Mouse (Mus musculus) liver (tissue): ENCODE data around the gene Fas.
A peak's percentile ranks its signal among the peaks of the same experiment; 100 is the strongest.

Experiments
- DNase-seq: peaks from one replicate; pipeline ENCODE4 v3.0.0-alpha.2; 2020; ENCODE audit warnings: mixed read lengths

Gene Fas

DNA sequence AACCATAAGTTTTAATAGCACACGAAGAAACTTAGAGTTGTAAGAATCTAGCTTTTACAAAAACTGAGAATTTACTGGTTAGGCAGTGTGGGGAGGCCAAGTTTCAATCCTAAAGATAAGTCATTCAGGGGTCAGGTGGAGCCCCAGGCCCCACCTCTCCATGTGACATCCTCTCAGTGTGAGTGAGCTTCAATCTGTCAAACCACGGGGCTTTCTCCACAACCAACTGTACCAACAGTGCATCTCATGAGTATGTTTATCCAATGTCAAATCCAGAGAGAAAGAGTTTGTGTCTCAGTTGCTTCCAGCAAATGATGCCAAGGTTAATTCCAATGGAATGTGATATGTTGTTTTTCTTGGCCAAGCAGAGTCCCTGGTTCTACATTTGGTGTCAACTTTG, 5.6 kb upstream of the Fas start:
- no peak for DNase-seq

DNA sequence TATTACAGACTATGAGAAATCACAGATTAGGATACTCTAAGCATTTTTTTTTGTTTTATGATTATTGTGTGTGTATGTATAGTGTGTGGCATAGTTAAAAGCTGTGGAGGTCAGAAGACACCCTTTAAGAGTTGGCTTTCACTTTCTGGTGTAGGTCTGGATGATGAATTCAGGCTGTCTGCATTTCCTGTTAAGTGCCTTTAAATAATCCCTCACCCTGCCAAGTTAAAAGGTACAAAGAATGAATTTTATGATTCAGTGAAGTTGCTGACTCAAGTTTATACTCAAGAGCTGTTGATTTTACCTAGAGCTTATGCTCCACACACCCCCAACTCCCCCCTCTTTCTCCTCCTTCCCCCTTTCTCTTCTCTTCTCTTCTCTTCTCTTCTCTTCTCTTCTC, 3.2 kb upstream of the Fas start:
- DNase-seq: no peak

DNA sequence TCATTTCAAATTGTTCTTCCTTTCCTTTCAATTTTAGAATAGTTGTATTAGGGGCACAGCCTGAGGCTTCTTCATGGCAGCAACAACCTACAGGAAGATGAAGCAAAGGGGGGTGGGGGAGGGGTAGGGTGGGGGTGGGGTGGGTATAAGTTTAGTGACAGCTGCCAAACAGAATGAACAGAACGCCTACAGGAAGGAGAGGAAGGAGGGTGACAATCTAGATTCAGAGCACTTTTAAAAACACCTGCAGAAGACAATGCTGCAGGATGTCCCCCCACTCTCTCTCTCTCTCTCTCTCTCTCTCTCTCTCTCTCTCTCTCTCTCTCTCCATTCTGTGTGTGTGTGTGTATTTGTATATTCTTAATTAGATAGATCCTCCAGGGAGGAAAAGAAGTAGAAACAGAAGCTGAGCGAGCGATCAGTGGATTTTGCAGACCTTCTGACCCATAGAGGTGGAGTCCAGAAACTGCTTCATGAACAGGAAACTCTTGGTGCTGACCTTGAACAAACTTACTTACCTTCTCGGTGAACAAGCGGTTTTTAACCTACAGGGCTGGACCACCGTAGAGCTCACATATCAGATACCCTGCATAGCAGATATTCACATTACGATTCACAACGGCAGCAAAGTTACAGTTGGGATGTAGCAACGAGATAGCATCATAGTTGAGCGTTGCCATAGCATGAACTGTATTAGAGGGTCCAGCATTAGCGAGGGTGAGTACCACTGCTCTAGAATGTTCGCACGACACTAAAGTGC, 2.6 kb upstream of the Fas start:
- no peak for DNase-seq

DNA sequence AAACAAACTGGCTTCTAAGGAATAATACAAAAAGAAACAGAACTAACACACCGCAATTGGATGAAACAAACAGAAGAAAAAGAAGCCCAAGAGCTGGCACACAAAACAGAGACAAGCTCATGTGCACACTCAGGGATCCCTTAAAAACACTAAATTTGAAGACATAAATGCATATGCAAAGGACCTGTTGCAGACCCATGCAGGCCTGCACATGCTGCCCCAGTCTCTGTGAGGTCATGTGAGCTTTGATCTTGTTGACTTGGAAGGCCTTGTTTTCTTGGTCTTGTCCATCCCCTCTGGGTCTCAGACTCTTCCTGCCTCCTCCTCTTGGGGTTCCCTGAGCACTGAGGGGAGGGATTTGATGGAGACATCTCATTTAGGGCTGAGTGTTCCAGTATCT, 1.8 kb upstream of the Fas start:
- no peak for DNase-seq

DNA sequence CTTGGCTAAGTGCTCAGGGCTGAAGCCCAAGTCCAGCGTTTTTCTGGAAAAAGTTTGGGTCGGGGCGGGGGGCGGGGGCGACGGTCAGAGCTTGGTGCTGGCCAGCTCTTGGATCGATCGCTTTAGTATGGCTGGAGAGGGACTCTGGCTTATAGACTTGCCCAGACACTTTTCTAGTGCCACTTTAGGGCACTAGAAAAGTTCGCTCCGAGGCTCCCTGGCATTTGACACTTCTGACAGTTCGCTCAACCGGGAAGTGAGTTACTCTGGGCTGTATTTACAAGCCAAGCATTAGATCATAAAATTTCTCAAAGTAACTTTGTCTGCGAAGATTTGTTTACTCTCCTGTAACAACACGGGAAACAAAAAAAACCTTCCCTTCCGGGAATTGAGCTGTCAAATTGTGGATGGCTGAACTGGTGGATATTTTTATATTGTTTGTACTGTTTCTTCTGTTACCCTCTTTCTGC, 441 bp downstream of the Fas start:
- DNase-seq: no peak

DNA sequence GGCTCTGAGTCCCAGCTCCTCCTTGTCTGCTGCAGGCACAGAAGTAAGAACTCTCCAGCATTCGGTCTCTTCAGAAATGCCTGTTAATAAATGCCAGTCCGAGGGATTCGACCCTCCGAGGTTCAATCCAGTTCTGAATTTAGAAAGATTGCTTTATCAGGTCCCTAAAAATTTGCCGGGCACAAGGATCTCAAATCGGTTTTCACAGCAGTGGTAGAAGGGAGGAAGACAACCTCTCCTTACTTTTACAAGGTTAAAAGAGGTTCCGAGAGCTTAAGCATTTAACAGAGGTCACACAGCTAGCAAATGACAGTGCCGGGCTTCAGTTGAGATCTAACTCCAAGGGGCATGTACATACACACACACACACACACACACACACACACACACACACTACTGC, 913 bp downstream of the Fas start:
- DNase-seq: no peak

DNA sequence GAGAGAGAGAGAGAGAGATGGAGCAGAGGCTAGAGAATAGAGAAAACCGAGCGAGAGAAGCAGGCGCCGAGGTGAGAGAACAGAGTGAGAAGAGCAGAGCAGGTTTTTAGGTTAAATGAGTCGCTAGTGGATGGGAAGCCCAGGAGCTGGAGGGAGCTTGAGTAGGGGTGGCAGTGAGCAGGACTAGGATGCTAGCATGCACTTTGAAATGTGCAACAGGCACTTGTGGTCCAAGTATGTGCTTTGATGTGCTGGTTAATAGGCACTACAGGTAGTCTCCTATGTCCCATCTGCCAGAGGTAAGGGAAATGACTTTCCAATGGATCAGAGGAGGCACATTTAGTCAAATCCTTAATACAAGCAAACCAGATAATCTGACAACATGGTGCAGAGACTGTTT, 1.5 kb downstream of the Fas start:
- no peak for DNase-seq

DNA sequence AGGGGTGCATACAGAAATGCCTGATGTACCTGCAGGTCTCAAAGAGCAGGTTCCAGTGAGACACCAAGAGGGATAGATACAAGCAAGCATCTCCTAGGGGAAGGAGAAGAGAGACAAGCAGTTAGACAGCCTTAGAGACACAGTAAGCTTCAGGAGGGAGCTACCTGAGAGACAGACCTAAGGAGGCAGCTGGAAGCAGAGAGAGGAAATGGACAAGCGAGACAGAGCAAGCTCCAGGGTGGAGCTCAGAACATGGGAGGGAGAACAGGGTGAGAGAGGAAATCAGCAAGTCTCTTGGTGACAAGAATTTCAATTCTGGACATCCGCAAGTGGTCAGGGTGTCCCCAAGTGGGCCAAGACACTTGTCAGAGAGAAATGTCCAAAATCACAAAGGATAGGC, 2.2 kb downstream of the Fas start:
- no peak for DNase-seq

DNA sequence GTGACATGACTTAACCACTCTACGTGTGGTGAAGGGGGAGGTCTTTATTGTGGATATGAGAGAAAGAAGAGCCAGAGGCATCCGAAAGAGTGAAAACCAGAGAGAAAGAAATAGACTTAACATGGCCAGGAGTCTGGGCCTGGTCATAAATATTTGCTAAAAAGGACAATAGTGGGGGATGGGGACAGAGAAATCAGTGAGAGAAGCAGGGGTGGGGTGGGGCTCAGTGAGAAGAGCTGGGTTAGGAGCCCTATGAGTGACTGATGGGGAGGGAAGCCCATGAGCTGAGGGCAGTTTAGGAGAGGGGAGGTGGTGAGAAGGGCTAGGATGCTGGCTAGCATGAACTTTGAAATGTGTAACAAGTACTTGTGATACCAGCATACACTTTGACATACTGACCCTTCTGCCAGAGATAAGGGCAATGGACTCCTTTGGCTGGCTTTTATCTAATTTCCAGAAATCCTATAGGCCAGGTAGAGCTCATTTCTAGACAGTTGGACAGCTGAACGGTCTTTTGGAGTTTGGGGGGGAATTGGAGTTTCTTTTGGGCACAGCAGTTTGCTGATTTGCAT, 3.0 kb downstream of the Fas start:
- DNase-seq: no peak

DNA sequence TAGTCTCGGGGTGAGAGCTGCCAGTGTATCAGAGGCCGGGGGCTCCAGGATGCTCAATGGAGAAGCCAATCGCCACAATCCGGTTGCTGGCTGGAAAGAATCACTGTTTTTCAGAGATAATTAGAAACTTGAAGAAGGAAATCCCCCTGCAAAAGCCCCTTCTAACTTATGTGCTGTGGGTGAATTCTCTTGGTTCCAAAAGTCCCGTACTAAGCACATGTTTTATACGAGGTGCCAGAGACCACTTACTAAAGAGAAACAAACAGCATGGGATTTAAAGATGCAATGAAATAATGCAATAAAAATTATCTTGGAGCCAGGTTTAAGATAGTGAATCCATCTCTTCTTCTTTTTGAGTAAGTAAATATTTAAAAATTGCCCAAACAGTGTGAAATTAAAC, 5.0 kb downstream of the Fas start:
- DNase-seq: no peak

DNA sequence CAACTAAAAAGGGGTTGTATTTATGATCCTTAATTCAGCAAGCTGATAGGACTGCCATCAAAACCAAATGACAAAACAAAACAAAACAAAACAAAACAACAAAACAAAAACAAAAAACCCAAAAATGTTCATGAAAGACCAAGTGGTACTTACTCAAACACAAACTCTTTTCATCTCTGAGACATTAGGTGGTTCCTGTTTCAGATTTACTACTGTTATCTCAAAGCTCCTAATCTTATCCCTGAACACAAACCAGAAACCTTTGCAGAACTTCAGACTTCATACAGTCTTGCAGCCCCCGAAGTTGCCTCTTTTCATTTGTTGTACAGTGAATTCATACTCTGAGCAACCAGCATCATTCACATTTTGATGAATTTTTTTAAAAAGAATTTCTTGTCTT, 8.1 kb downstream of the Fas start:
- DNase-seq: no peak

DNA sequence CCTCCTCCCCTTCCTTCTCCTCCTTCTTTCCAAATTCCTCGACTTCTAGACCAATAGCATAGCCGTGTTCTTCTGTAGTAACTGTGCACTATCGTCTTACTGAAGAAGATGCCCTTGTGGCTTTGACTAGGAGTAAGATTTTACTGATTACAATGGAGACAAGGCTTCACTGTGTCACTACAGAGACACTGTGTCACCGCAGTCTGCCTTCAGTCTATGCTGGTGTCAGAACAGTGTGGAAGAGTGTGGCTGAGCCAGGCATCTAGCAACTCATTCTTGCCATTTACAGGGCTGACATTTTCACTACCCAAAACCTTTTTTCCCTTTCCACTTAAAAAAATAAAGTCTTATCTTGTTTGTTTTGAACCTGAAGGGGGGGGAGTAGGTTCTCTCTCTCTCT, 8.8 kb downstream of the Fas start:
- DNase-seq: no peak

DNA sequence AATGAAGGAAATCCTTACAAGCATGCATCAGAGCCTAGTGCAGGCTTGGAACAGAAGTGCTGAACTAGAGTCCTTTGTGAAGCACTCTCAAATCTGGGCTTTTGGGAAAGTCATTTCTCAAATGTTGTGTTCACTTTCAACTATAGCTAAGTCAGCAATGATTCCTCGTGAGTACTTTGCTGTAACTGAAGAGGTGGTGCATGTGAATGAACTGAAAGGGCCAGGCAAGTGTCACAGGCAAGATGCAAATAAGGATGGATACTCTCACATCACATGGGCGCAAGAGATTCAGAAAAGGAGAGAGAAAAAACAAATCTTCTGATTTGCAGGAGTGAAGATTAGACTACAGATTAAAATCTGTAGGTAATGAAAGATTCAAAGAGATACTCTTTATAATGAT, 10.0 kb downstream of the Fas start:
- no peak for DNase-seq

DNA sequence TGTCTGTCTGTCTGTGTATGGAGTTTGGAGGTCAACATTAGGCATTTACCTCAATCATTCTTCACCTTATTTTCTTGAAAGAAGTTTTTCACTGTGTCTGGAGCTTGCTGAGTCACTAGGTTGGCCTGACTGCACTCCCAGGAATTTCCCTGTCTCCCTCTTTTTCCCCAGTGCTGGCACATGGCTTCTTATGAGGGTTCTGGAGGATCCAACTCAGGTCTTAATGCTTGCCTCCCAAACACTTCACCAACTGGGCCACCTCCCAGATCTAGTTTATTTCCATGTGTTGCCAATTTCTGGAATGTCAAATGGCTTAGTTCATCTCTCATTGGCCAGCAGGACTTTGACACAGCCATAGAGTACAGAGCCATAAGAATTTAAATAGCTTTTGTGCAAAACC, 14.5 kb downstream of the Fas start:
- no peak for DNase-seq

DNA sequence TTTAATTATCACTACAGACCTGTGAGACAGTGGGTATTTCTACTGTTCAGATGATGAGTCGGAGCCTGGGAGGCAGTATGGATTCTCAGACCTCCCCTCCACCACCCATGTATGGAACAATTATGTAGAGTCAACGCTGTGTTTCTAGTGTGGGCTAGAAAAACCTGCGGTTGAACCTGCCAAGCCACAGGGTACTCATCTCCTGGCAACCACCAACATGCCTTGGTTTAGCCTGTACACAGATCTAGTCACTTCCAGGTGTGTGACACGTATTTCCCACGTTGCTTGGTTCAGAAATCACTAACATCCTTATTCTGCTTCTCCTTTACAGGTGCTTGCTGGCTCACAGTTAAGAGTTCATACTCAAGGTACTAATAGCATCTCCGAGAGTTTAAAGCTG, 16.3 kb downstream of the Fas start:
- no peak for DNase-seq

DNA sequence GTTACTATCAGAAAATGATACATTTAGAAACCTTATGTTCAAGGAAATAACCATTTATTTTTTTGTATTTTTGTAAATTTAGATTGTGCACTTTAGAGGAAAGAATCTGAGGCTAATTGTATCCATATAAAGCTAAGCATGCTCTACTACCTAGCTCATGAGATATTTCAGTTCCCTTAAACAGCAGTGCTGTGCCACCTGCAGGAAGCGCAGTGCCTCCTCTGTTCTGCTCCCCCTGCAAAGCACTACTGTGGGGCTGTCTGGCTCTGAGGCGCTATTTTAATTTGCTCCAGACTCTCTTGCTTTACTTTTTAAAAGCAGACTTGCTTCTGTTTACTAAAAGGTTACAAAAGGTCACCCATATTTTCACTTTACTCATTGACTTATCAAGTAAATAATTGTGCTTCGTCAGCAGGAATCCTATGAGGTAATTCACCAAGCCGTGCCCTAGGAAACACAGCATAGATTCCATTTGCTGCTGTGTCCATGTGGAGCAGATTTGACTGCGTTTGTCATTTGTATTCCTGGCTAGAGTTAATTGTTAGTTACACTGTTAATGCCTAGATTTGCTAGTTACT, 21.8 kb downstream of the Fas start:
- DNase-seq: no peak

DNA sequence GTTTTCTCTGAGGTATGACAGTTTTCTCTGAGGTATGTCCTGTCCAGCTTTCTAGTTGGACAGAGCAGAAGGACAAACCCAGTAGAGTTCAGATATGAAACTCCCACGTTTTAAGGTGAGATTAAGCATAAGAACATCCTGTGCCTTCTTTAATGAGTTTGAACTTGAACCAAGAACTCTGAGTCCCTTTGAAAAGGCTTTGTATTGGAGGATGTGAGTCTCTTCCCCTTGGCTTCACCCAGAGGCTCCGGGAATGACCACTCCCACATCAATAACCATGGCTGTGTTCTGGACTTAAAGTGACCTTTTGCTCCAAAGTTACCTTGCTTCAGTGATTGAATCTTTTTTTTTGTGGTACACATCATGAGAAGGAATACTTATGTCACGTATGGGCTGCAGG, 37.6 kb downstream of the Fas start:
- DNase-seq: no peak

DNA sequence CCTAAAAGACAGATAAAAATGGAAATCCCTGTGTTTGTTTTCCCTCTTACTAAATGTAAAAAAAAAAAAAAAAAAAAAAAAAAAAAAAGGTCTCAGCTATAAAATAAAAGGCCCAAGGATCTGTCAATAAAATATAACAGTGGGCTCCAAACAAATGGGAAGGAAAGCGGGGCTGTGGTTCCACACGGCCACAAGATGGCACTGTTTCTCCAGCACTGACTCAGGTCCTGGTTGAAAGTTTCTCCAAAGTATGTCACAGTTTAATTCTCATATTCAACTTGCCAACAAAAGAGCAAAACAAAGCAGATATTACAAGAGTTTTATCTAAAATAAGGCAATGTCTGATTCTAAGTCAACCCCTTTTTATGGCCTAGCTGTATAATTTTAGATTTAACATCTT, 43.8 kb downstream of the Fas start:
- peak; percentile 49 for DNase-seq

DNA sequence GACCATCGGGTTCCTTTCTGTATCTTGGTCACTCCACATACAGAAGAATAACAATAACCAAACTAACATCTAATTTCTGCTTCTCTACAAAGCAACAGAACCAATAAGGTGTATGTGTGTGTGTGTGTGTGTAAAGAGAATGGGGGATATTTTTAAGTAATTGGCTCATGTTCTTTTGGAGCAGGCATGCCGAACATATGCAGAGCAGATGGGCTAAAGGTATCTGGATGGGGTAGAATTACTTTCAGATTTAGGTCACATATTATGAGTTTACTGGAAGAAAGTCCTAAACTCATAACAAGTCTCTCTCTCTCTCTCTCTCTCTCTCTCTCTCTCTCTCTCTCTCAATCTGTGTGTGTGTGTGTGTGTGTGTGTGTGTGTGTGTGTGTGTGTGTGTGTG, 54.2 kb downstream of the Fas start:
- no peak for DNase-seq

DNA sequence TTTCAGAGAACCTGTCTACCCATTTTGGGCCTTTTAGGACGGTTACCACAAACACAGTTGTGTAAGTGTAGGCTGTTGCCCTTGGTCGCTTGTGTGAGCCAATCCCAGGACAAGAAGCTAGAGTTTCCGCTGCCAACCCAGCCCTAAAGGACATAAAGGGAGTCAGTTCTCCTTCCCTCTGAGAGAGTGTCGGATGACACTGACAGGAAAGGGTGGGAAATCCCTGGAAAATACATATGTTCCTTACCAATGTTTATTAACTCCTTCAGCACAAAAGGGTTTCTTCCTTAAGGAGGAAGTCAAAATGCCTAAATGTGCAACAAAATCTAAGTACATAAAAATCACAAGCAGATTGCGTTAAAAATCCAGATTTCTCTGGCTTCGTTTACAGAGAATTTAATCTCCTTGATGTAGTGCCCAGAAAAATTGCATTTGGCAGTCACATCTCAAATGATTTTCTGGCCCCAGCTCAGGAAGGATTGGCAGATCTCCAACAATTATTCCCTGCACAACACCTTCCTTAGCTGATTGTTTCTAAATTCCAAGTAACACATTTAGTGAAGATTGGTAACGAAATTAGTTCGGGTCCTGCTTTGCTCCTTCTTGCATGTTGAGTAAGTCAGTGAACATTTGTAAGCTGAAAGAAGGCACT, 55.3 kb downstream of the Fas start:
- no peak for DNase-seq

DNA sequence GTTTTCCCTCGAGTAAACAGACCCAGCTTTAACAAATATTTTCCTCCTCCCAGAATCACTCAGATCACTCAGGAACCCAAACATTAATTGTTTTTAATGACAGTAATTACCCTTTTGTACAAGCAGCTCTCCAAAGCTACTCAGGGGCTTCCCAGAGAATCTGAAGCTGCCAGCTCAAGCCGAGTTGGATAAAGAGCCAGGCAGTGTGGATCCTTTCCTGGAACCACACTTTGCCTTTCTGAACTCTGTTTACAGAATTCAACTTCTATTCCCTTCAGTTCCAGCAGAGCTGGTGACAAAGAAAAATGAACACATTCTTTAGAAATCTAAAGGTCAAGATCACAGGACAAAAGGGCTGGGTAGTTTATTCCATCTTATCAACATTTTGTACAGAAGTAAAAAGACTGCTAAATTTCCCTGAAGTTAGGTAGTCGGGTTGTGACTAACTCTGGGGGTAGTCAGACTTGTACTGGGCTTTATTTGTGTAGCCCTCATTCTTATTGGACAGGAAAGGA, 62.9 kb downstream of the Fas start:
- DNase-seq: no peak

DNA sequence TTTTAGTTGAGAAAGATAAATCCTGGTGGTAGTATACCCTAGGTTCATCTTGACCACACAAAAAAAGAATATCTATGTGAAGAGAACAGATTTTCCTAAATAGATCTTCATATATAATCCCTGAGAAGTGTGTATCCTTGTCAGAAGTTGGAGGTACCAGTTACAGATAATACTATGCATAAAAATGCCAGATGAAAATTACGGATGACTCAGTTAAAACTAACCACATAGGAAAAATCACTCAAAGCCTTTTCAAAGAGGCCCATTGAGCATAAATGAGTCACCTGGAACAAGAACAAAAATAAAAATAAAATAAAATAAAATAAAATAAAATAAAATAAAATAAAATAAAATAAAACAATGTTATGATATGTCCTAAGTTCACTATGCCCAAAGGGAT, 72.2 kb downstream of the Fas start:
- no peak for DNase-seq

DNA sequence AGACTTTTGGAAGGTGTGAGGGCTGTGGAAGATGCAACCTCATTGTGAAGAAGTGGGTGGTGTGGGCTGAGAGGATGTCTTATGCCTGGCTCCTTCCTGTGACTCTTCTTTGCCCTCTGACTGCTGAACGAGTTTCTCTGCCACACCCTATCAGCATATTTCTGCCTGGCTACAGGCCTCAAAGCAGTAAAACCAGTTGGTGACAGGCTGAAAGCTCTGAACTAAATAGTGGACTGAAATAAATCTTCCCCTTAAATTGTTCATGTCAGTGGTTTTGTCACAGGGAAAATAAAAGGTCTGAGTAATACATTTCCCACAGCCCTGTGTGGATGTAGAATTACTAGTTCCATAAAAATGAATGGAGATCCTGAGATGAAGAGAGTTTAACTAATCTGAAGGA, 79.1 kb downstream of the Fas start:
- DNase-seq: no peak

DNA sequence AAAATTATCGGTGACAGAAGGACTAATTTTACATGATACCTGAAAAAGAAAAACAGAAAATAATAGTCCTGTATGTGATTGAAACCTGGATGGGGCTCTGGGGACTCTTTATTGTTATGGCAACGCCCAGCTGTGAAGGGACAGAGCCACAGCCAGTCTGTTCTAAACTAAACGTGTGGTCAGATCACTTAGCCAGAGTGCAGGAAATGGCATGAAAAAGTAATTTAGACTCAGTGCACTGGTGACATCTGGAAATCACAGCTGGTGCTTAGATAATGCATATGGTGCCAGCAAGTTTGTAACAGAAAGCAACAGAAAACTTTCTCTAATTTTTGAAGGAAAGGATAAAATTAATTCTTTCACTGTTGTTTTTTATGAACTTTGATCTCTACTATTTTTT, 79.9 kb downstream of the Fas start:
- no peak for DNase-seq
